Mouse (Mus musculus): ENCODE results near the gene Apc2. TPM values are rescaled to one million over a fixed set of nuclear protein-coding genes. Genes with fewer than 3 reads are reported as not detected.

Gene Apc2
- polyA plus RNA-seq (2017; shearing (Covaris generic)): 0.06 TPM

GRCm38 (mm10) chr10:80295618-80296425, at the start of gene Apc2:
Gene Apc2 (plus strand): TSS chr10:80295977.

GRCm38 (mm10) chr10:80248971-80249640, 46.7 kb upstream of the Apc2 start, which contains the start of gene Ndufs7:
Gene Ndufs7 (plus strand): TSS chr10:80249121.

DNA sequence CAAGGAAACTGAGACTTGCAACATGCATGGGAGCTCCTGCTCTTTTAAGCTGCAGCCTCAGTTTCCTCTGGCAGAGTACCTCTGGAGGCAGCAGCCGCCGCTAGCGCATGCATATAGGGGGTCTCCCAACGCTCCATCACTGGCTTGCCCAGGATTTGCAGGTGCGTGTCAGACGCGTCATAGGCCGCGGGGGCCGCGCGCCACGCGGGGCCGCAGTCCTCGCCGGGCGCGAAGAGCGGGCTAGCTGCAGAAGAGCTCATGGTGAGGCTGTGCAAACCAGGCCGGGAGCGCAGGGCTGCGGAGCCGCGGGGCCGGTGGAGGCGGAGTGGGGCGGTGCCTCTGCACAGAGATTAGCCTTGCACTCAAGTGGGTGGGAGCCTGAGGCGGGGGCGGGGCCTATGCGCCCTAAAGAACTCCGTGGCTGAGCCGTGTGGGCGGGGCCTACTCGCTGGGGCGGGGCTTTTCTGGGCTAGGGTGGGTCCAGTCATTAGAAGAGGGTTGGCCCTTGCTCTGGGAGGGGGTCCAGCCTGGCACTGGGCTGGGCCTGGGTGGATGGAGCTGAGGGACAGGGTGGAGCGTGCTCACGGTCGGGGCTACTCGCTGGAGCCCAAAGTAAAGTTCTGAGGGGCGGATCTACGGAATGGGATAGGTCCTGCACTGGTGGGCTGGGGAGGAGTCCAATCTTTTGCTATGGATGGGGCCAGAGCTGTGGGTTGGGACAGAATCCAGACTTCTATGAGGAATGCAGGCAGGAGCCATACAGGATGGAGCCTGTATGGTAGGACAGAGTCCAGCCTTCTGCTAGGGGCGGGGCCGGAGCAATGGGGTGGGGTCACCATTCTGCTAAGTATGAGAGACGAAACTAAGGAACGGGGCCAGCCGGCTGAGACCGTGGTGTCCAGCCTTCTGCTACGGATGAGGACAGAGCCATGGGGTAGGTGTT, 34.9 kb upstream of the Apc2 start, which contains the start of the genes Gamt and Dazap1:
TSS of gene Gamt (minus strand) at position 371 of the 943 bp plus-strand sequence.
TSS of gene Dazap1 (plus strand) at position 845 of the 943 bp plus-strand sequence.

GRCm38 (mm10) chr10:80292251-80293146, 3.3 kb upstream of the Apc2 start, which contains the start of gene Rps15:
Gene Rps15 (plus strand): TSS chr10:80292453.

DNA sequence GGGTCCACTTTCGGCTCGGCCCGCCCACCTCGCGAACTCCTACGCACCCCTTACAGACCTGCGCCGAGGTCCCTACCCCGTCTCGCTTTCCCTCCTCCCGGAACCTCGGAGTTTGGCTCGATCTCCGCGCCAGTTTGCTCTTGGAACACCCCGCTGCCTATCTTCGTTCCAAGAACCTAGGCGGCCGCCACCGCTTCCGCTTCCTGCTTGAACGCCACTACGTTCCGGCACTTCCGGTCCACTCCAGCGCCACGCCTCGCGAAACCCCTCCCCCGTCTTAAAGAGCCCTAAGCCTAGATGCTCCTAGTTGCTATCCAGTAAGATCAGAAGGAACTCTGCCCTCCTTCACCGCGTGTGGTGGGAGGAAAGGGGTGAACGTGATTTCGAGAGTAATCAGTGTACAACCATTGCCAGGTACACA, 24.6 kb downstream of the Apc2 start, which contains the start of gene 2310011J03Rik:
TSS of gene 2310011J03Rik (minus strand) at position 198 of the 421 bp plus-strand sequence.

DNA sequence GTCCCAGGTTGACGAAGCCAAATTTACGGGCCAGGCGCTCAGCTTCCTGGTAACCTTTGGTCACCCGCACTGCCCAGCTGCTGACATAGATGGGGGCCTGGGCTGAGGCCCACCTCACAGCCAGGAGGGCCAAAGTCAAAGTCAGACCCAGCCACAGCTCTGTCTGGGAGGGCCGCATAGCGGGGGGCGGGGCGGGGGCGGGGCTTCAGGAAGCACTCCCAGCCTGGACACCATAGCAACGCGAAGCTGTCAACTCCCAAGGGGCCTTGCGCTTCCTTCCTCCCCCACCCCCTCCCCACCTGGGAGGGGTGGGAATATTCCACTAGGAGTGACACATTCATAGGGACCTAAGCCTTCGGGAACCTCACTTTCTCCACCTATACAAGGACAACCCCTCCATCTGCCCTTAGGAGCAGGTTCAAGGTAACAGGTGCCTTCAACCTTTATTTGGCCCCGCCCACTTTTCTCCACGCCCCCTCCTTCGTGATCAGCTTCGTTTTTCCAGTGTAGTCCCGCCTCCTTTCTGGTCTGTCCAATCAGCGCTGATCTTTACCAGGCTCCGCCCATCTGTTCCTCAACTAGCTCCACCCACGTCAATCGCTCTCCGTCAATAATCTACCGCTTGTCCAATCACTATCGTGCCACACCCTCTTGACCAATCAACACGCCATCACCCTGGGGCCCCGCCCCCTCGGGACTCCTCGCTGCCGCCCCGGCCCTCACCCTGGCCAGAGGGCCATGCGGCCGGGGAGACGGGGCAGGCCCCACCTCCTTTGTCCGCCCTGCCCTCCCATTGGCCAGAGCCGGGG, 33.7 kb downstream of the Apc2 start, which contains the start of the genes Pcsk4 and Reep6:
TSS of gene Pcsk4 (minus strand) at position 226 of the 809 bp plus-strand sequence.
TSS of gene Reep6 (plus strand) at position 681 of the 809 bp plus-strand sequence.

DNA sequence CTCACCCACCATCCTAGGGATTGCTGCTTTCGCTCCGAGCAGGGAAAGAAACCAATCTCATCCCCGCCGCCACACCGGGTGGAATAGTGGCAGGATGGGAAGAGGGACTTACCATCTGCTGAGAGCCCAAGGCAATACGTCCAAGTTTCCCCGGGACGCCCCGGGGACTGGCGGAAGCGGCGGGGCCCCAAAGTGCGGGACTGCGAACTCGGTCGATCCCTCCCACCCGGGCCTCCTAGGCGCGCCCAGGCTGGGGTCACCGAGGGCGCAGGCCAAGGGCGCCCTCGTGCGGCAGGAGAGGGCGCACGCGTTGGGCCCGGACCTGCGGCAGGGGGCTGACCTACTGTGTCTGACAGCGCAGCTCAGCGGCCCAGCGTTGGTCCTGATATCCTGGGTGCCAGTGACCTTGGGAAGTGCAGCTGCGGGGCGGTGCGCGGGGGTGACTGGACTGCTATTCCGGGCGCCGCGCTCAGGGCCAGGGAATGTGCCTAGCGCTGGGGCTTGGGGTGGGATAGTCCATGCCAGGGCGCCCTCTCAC, 52.5 kb downstream of the Apc2 start, which contains the start of gene Adamtsl5:
TSS of gene Adamtsl5 (minus strand) at position 169 of the 538 bp plus-strand sequence.

DNA sequence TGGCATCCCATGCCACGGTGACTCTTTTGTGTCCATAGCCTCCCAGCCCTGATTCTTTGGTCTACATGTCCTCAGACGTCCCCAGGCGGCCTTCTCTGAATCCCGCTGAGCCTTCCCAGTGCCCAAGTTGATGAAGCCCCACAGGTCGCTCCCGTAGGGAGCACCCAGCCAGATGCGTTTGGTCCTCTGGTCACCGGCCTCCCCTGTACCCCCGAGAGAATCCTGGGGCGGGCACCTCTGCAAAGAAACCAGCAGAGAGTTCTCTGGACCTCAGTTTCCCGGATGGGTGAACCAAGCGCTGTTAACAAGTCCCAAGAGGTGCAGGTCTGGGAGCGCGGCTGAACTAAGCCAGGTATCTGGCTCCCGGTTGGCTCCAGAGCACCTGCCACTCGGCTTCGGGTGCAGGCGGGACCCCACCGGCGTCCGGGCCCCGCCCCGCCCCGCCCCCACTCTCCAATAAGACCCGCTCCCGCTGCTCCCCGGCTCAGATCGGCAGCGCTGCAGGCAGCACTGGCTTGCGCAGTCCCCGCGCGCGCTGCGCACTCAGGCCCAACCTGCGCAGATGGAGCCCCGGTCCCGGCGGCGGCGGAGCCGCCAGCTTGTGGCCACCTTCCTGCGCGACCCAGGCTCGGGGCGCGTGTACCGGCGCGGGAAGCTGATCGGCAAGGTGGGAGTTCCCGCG, 60.4 kb downstream of the Apc2 start, which contains the start of gene Plk5:
TSS of gene Plk5 (plus strand) at position 459 of the 682 bp plus-strand sequence.

Other genes with a start within 250 kb of the Apc2 start
- gene Gpx4, start 248.8 kb upstream of the Apc2 start, polyA plus RNA-seq (2017; shearing (Covaris generic)): 302 TPM
- 74.3 TPM for gene Sbno2, start 190.4 kb upstream of the Apc2 start, polyA plus RNA-seq (2017; shearing (Covaris generic))
- gene Stk11, start 180.2 kb upstream of the Apc2 start, polyA plus RNA-seq (2017; shearing (Covaris generic)): 60.7 TPM
- 311 TPM for gene Atp5d, start 157.3 kb upstream of the Apc2 start, polyA plus RNA-seq (2017; shearing (Covaris generic))
- 7.2 TPM for gene Cbarp, start 155.1 kb upstream of the Apc2 start, polyA plus RNA-seq (2017; shearing (Covaris generic))
- gene Midn, start 147.7 kb upstream of the Apc2 start, polyA plus RNA-seq (2017; shearing (Covaris generic)): 2.8 TPM
- 325 TPM for gene Cirbp, start 130.0 kb upstream of the Apc2 start, polyA plus RNA-seq (2017; shearing (Covaris generic))
- gene 1600002K03Rik, start 123.0 kb upstream of the Apc2 start, polyA plus RNA-seq (2017; shearing (Covaris generic)): 19.5 TPM
- 0.32 TPM for gene Efna2, start 116.5 kb upstream of the Apc2 start, polyA plus RNA-seq (2017; shearing (Covaris generic))
- 106 TPM for gene Mum1, start 69.5 kb upstream of the Apc2 start, polyA plus RNA-seq (2017; shearing (Covaris generic))
- 171 TPM for gene Ndufs7, start 46.9 kb upstream of the Apc2 start, polyA plus RNA-seq (2017; shearing (Covaris generic))
- not detected for gene Gamt, start 35.0 kb upstream of the Apc2 start, polyA plus RNA-seq (2017; shearing (Covaris generic))
- 91.1 TPM for gene Dazap1, start 34.5 kb upstream of the Apc2 start, polyA plus RNA-seq (2017; shearing (Covaris generic))
- gene Rps15, start 3.5 kb upstream of the Apc2 start, polyA plus RNA-seq (2017; shearing (Covaris generic)): 1,047 TPM
- gene 2310011J03Rik, start 24.6 kb downstream of the Apc2 start, polyA plus RNA-seq (2017; shearing (Covaris generic)): 30.5 TPM
- 8.1 TPM for gene Pcsk4, start 33.5 kb downstream of the Apc2 start, polyA plus RNA-seq (2017; shearing (Covaris generic))
- gene Reep6, start 34.0 kb downstream of the Apc2 start, polyA plus RNA-seq (2017; shearing (Covaris generic)): not detected
- not detected for gene Adamtsl5, start 52.4 kb downstream of the Apc2 start, polyA plus RNA-seq (2017; shearing (Covaris generic))
- not detected for gene Plk5, start 60.5 kb downstream of the Apc2 start, polyA plus RNA-seq (2017; shearing (Covaris generic))
- gene Mex3d, start 91.7 kb downstream of the Apc2 start, polyA plus RNA-seq (2017; shearing (Covaris generic)): 10.9 TPM
- 124 TPM for gene Mbd3, start 103.6 kb downstream of the Apc2 start, polyA plus RNA-seq (2017; shearing (Covaris generic))
- gene Uqcr11, start 110.9 kb downstream of the Apc2 start, polyA plus RNA-seq (2017; shearing (Covaris generic)): 65.7 TPM
- 94.0 TPM for gene Tcf3, start 137.7 kb downstream of the Apc2 start, polyA plus RNA-seq (2017; shearing (Covaris generic))
- not detected for gene Onecut3, start 198.9 kb downstream of the Apc2 start, polyA plus RNA-seq (2017; shearing (Covaris generic))
- not detected for gene Atp8b3, start 243.1 kb downstream of the Apc2 start, polyA plus RNA-seq (2017; shearing (Covaris generic))

Measured in naive thymus-derived CD4-positive, alpha-beta T cell, adult 5 months (primary cell).